Mouse (Mus musculus): ENCODE measurements around the gene Nup98.

GRCm38 (mm10) chr7:102242371-102242770 lies 32.4 kb upstream of the Nup98 start:
- TF ChIP-seq POLR2A (IDR thresholded peaks at IDR 0.05; ENCODE audit: extremely low read depth, insufficient read depth, low read length): no peak
- TF ChIP-seq CTCF (IDR thresholded peaks at IDR 0.05; ENCODE audit: low read depth, low read length): no peak
